Mouse (Mus musculus): Measurements from ENCODE around the gene Atg14. TPM values are rescaled to one million over a fixed set of nuclear protein-coding genes. Genes with fewer than 3 reads are reported as not detected.

The Atg14 gene
- polyA plus RNA-seq (2017; shearing (Covaris generic)), result 15.5 TPM

GRCm38 (mm10) chr14:47570549-47570948 lies at the start of gene Atg14:
Gene Atg14, minus strand, starts transcription at chr14:47570649.

Other genes starting within 250 kb of the Atg14 start
- gene Lgals3, start 202.9 kb downstream of the Atg14 start, polyA plus RNA-seq (2017; shearing (Covaris generic)), result 36.3 TPM
- gene Dlgap5, start 152.2 kb downstream of the Atg14 start, polyA plus RNA-seq (2017; shearing (Covaris generic)), result 5.0 TPM
- gene Fbxo34, start 120.2 kb downstream of the Atg14 start, polyA plus RNA-seq (2017; shearing (Covaris generic)), result 73.8 TPM
- 54.6 TPM for gene Ktn1, start 77.8 kb upstream of the Atg14 start, polyA plus RNA-seq (2017; shearing (Covaris generic))

Data from effector memory CD4-positive, alpha-beta T cell, adult 5 months (primary cell).